Mouse (Mus musculus): Measurements from ENCODE around the gene Ifnab. TPM values are rescaled to one million over a fixed set of nuclear protein-coding genes. Genes with fewer than 3 reads are reported as not detected.

Ifnab gene
- total and polyA plus RNA-seq, 2 experiments: not detected

DNA sequence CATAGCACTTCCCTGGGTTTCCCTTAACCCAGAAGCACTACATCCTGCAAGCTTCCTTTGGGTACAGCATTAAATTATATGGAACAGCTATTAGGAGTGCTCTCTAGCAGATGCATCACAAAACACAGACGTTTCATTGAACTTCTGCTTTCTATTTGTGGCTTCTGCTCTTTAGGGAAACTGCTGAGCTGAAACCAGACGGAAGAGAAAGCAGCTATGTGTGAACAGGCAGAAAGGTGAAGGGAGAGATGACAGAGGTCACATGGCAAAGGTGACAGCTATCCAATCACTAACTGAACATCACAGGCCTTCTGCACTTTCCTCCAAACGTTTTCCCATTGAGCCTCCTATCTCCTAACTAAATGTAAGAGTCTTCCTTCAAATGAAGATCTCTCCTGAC lies 14.8 kb upstream of the Ifnab start:
- no peaks in the 10 kb centered on the region; the same call in 1 of the 2 replicates for H3K36me3 ChIP-seq (ENCODE audit: control insufficient read depth, insufficient read depth, low read length)
- no peak overlapping the region for H3K9ac ChIP-seq (ENCODE audit: low read depth, low read length)
- no peaks in the 10 kb centered on the region for H3K79me2 ChIP-seq (ENCODE audit: control insufficient read depth, insufficient read depth, low read length)
- WGBS: 35% methylated on average over 3 of the region's 3 CpGs
- H3K27ac ChIP-seq (replicated peaks; ENCODE audit: insufficient read depth, low read depth, low read length): no peak overlapping the region
- no peak for DNase-seq (ENCODE audit: extremely low read depth, low read depth, low spot score)
- no peaks in the 10 kb centered on the region for H3K27me3 ChIP-seq (ENCODE audit: control insufficient read depth, insufficient read depth, low read length)
- H3K4me3 ChIP-seq (ENCODE audit: insufficient read depth, low read depth, low read length): no peak overlapping the region
- TF ChIP-seq CTCF (IDR thresholded peaks at IDR 0.05; ENCODE audit: low read depth, low read length): no peak
- TF ChIP-seq POLR2A (IDR thresholded peaks at IDR 0.05; ENCODE audit: extremely low read depth, insufficient read depth, low read length): no peak
- H3K4me1 ChIP-seq (ENCODE audit: control insufficient read depth, insufficient read depth, low read length): no peaks in the 10 kb centered on the region; the same call in 1 of the 2 replicates

GRCm38 (mm10) chr4:88699301-88699700 lies 8.1 kb upstream of the Ifnab start:
- H3K4me3 ChIP-seq (ENCODE audit: insufficient read depth, low read depth, low read length): no peak overlapping the region
- no peak overlapping the region for H3K9ac ChIP-seq (ENCODE audit: low read depth, low read length)
- TF ChIP-seq CTCF (IDR thresholded peaks at IDR 0.05; ENCODE audit: low read depth, low read length) (no peak), POLR2A (IDR thresholded peaks at IDR 0.05; ENCODE audit: extremely low read depth, insufficient read depth, low read length) (no peak)
- H3K79me2 ChIP-seq (ENCODE audit: control insufficient read depth, insufficient read depth, low read length): no peaks in the 10 kb centered on the region
- no peak for DNase-seq (ENCODE audit: extremely low read depth, low read depth, low spot score)
- no peaks in the 10 kb centered on the region for H3K27me3 ChIP-seq (ENCODE audit: control insufficient read depth, insufficient read depth, low read length)
- H3K4me1 ChIP-seq (ENCODE audit: control insufficient read depth, insufficient read depth, low read length): no peaks in the 10 kb centered on the region
- no peak overlapping the region for H3K27ac ChIP-seq (replicated peaks; ENCODE audit: insufficient read depth, low read depth, low read length)
- H3K36me3 ChIP-seq (ENCODE audit: control insufficient read depth, insufficient read depth, low read length): no peaks in the 10 kb centered on the region
- WGBS: 81% methylated on average over 1 of the region's 1 CpGs

DNA sequence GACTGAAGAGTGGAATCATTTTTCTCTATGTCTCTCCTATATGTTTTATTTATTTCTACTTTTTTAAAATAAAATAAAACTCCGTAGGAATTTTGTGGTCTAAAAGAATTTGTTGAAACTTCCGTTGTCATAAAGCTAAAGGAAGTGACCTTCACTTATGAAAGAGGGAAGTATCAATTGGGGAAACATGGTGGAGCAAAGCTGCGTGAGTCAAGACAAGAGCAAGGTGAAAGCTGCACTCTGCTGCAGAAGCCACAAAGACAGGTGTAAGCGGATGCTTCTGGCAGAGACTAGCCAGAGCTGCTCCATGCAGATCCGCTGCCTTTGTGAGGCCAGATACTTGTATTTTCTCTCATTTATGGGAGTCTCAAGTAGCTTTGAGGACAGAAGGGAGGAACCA lies 7.6 kb upstream of the Ifnab start:
- no peaks in the 10 kb centered on the region for H3K4me1 ChIP-seq (ENCODE audit: control insufficient read depth, insufficient read depth, low read length)
- no peaks in the 10 kb centered on the region for H3K79me2 ChIP-seq (ENCODE audit: control insufficient read depth, insufficient read depth, low read length)
- TF ChIP-seq CTCF (IDR thresholded peaks at IDR 0.05; ENCODE audit: low read depth, low read length) (no peak), POLR2A (IDR thresholded peaks at IDR 0.05; ENCODE audit: extremely low read depth, insufficient read depth, low read length) (no peak)
- H3K36me3 ChIP-seq (ENCODE audit: control insufficient read depth, insufficient read depth, low read length): no peaks in the 10 kb centered on the region
- H3K27ac ChIP-seq (replicated peaks; ENCODE audit: insufficient read depth, low read depth, low read length): no peak overlapping the region
- 82% methylated on average over 5 of the region's 5 CpGs for WGBS
- no peak overlapping the region for H3K9ac ChIP-seq (ENCODE audit: low read depth, low read length)
- DNase-seq (ENCODE audit: extremely low read depth, low read depth, low spot score): no peak
- no peaks in the 10 kb centered on the region for H3K27me3 ChIP-seq (ENCODE audit: control insufficient read depth, insufficient read depth, low read length)
- no peak overlapping the region for H3K4me3 ChIP-seq (ENCODE audit: insufficient read depth, low read depth, low read length)

- Histone ChIP-seq H3K4me3 (ENCODE audit: insufficient read depth, low read depth, low read length) (no peak overlapping the region), H3K36me3 (ENCODE audit: control insufficient read depth, insufficient read depth, low read length) (no peaks in the 10 kb centered on the region), H3K79me2 (ENCODE audit: control insufficient read depth, insufficient read depth, low read length) (no peaks in the 10 kb centered on the region), H3K27me3 (ENCODE audit: control insufficient read depth, insufficient read depth, low read length) (no peaks in the 10 kb centered on the region), H3K4me1 (ENCODE audit: control insufficient read depth, insufficient read depth, low read length) (no peaks in the 10 kb centered on the region), H3K27ac (replicated peaks; ENCODE audit: insufficient read depth, low read depth, low read length) (no peak overlapping the region), H3K9ac (ENCODE audit: low read depth, low read length) (no peak overlapping the region)
- 82% methylated on average over 4 of the region's 4 CpGs for WGBS
- TF ChIP-seq POLR2A (IDR thresholded peaks at IDR 0.05; ENCODE audit: extremely low read depth, insufficient read depth, low read length): no peak
- no peak for TF ChIP-seq CTCF (IDR thresholded peaks at IDR 0.05; ENCODE audit: low read depth, low read length)
- no peak for DNase-seq (ENCODE audit: extremely low read depth, low read depth, low spot score)
Measured at GRCm38 (mm10) chr4:88697753-88698152, 6.6 kb upstream of the Ifnab start.

DNA sequence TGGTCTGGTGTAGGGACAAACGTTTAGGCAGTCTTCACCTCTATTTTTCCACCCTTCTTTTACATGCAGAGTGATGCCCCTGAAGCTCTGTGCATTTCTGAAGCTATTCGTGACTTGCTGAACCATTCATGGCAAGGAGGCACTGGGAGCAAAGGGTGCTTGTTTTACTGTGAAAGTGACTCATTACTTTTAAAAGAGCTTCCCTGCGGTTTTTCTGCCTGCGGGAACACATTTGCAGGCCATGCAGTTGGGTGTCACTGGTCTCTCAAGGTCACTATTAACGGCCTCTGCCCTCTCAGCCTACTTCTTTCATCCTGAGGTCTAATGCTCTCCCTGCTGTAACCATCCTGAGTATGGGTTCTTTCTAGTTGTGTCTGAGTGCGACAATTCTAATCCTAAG lies 5.9 kb upstream of the Ifnab start:
- DNase-seq (ENCODE audit: extremely low read depth, low read depth, low spot score): no peak
- WGBS: 54% methylated on average over 6 of the region's 6 CpGs
- Histone ChIP-seq H3K4me3 (ENCODE audit: insufficient read depth, low read depth, low read length) (no peak overlapping the region), H3K27ac (replicated peaks; ENCODE audit: insufficient read depth, low read depth, low read length) (no peak overlapping the region), H3K4me1 (ENCODE audit: control insufficient read depth, insufficient read depth, low read length) (no peaks in the 10 kb centered on the region), H3K79me2 (ENCODE audit: control insufficient read depth, insufficient read depth, low read length) (no peaks in the 10 kb centered on the region), H3K9ac (ENCODE audit: low read depth, low read length) (no peak overlapping the region), H3K36me3 (ENCODE audit: control insufficient read depth, insufficient read depth, low read length) (no peaks in the 10 kb centered on the region), H3K27me3 (ENCODE audit: control insufficient read depth, insufficient read depth, low read length) (no peaks in the 10 kb centered on the region)
- TF ChIP-seq CTCF (IDR thresholded peaks at IDR 0.05; ENCODE audit: low read depth, low read length) (no peak), POLR2A (IDR thresholded peaks at IDR 0.05; ENCODE audit: extremely low read depth, insufficient read depth, low read length) (no peak)

DNA sequence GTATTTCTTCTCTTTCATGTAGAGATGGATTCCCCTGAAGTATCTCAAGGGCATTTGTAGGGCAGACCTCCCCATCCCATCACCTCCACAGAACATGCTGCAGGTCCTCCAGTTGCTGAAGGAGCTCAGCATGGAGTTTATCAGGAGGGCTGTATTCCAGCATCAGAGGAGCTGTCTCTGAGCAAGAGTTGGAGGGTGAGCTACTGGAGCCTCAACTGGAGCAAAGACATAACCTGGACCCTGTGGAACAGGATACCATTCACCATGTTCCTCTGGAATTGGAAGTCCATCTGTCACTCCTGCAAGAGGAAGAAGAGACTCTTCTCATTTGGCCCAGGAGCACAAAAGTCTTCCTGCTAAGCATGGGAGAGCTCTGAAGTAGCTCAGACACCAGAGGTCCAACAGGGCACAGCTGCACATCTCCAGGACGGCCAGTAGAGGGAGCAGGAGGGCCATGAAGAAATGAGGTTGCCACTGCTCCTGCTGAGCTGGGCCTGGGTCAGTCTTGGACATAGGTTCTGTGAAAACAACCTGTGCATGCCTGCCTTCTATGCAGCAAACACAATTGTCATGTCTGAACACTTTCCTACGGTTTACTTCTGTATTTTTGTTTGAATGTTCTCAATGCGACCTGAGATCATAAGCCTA lies 5.2 kb upstream of the Ifnab start:
- H3K27ac ChIP-seq (replicated peaks; ENCODE audit: insufficient read depth, low read depth, low read length): no peak overlapping the region
- no peaks in the 10 kb centered on the region for H3K27me3 ChIP-seq (ENCODE audit: control insufficient read depth, insufficient read depth, low read length)
- no peaks in the 10 kb centered on the region for H3K36me3 ChIP-seq (ENCODE audit: control insufficient read depth, insufficient read depth, low read length)
- no peak overlapping the region for H3K9ac ChIP-seq (ENCODE audit: low read depth, low read length)
- H3K4me3 ChIP-seq (ENCODE audit: insufficient read depth, low read depth, low read length): no peak overlapping the region
- no peak for TF ChIP-seq POLR2A (IDR thresholded peaks at IDR 0.05; ENCODE audit: extremely low read depth, insufficient read depth, low read length)
- peak; percentile 100 for TF ChIP-seq CTCF (IDR thresholded peaks at IDR 0.05; ENCODE audit: low read depth, low read length)
- DNase-seq (ENCODE audit: extremely low read depth, low read depth, low spot score): peak; percentile 49
- H3K4me1 ChIP-seq (ENCODE audit: control insufficient read depth, insufficient read depth, low read length): no peaks in the 10 kb centered on the region
- H3K79me2 ChIP-seq (ENCODE audit: control insufficient read depth, insufficient read depth, low read length): no peaks in the 10 kb centered on the region
- 29% methylated on average over 3 of the region's 3 CpGs for WGBS

All from liver, adult 2 months (tissue).